Mouse (Mus musculus): ENCODE data around the gene Spg7. TPM values are rescaled to one million over a fixed set of nuclear protein-coding genes. Genes with fewer than 3 reads are reported as not detected.

Spg7 gene
- polyA plus RNA-seq, 1 experiment from 2014 or later, result 47.7 TPM

- DNase-seq (ENCODE audit: low spot score), result peak; percentile 99
- under 1% methylated on average over 75 of the region's 84 CpGs for WGBS
- Histone ChIP-seq H3K4me3 (ENCODE audit: low read depth, low read length) (peak overlapping the region; percentile 83), H3K4me2 (ENCODE audit: low read depth) (peak overlapping the region; percentile 51), H3K9me3 (ENCODE audit: control insufficient read depth, low read length) (no peaks in the 10 kb centered on the region), H3K27me3 (ENCODE audit: control insufficient read depth, insufficient read depth, low read length) (no peaks in the 10 kb centered on the region), H3K9ac (ENCODE audit: low read length) (peak overlapping the region; percentile 89), H3K36me3 (ENCODE audit: control insufficient read depth, insufficient read depth, low read length) (no peaks in the 10 kb centered on the region; the same call in 1 of the 2 replicates), H3K4me1 (ENCODE audit: control insufficient read depth, insufficient read depth, low read length) (peaks cover 11% of the 10 kb centered on the region; the same call in 1 of the 2 replicates), H3K27ac (ENCODE audit: low read depth, low read length) (peak overlapping the region; percentile 81)
- ATAC-seq (ENCODE audit: insufficient read depth, low FRiP score, low TSS enrichment), result peak; percentile 96
Measured at GRCm38 (mm10) chr8:123065214-123066100, 2.7 kb downstream of the Spg7 start.

- Histone ChIP-seq H3K4me3 (ENCODE audit: low read depth, low read length) (peak overlapping the region; percentile 83), H3K9me3 (ENCODE audit: control insufficient read depth, low read length) (no peaks in the 10 kb centered on the region), H3K9ac (ENCODE audit: low read length) (peak overlapping the region; percentile 89), H3K27me3 (ENCODE audit: control insufficient read depth, insufficient read depth, low read length) (no peaks in the 10 kb centered on the region), H3K27ac (ENCODE audit: low read depth, low read length) (peak overlapping the region; percentile 81; the same call in 1 of the 2 replicates), H3K4me1 (ENCODE audit: control insufficient read depth, insufficient read depth, low read length) (peaks cover 11% of the 10 kb centered on the region; the same call in 1 of the 2 replicates), H3K36me3 (ENCODE audit: control insufficient read depth, insufficient read depth, low read length) (peaks cover 3% of the 10 kb centered on the region), H3K4me2 (ENCODE audit: low read depth) (peak overlapping the region; percentile 51)
- DNase-seq (ENCODE audit: low spot score) (no peak), ATAC-seq (ENCODE audit: insufficient read depth, low FRiP score, low TSS enrichment) (no peak)
- WGBS, result 46% methylated on average over 7 of the region's 7 CpGs
Measured at GRCm38 (mm10) chr8:123066101-123066683, 3.5 kb downstream of the Spg7 start.

DNA sequence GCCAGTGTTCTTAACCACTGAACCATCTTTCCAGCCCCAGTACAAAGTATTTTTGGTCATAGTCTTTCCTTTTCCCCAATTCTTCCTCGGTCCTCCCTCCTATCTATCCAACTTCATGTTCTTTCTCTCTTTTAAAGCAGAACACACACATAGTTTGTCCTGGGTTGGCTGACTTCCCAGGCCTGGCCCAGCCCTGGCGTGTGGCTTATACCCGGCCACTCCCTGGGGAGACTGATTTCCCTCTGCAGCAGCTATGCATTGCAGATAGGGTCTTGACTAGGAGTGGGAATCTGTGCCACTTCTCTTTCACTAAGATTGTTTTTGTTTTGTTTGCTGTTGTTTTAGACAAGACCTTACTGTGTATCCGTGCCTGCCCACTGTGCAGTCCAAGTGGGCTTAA is 8.4 kb downstream of the Spg7 start:
- DNase-seq (ENCODE audit: low spot score) (no peak), ATAC-seq (ENCODE audit: insufficient read depth, low FRiP score, low TSS enrichment) (no peak)
- Histone ChIP-seq H3K27me3 (ENCODE audit: control insufficient read depth, insufficient read depth, low read length) (no peaks in the 10 kb centered on the region), H3K4me1 (ENCODE audit: control insufficient read depth, insufficient read depth, low read length) (peaks cover 3% of the 10 kb centered on the region; the same call in 1 of the 2 replicates), H3K9me3 (ENCODE audit: control insufficient read depth, low read length) (no peaks in the 10 kb centered on the region), H3K27ac (ENCODE audit: low read depth, low read length) (no peak overlapping the region), H3K9ac (ENCODE audit: low read length) (no peak overlapping the region), H3K36me3 (ENCODE audit: control insufficient read depth, insufficient read depth, low read length) (peaks cover 5% of the 10 kb centered on the region), H3K4me3 (ENCODE audit: low read depth, low read length) (no peak overlapping the region), H3K4me2 (ENCODE audit: low read depth) (no peak overlapping the region)
- WGBS, result 90% methylated on average over 4 of the region's 4 CpGs

DNA sequence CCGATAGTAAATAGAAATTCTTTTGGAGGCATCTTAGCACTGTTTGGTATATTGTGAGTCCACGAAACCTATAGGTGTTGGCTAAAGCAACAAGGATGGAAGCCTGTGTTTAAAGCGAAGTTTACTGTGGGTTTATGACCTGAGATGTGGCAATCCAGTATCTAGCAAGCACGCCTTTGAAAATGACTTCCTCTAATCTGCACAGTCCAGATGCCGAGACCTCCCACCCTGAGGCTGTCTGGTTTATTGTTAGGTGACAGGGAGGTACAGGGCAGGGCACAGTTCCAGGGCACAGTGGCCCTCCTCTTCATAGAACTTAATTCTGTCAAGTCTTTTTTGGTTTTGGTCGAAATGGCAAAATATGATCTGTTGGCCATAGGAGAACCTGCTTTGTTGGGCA is 14.5 kb downstream of the Spg7 start:
- H3K27ac ChIP-seq (ENCODE audit: low read depth, low read length), result no peak overlapping the region
- no peak overlapping the region for H3K4me3 ChIP-seq (ENCODE audit: low read depth, low read length)
- DNase-seq (ENCODE audit: low spot score), result no peak
- ATAC-seq (ENCODE audit: insufficient read depth, low FRiP score, low TSS enrichment), result no peak
- peaks cover 10% of the 10 kb centered on the region for H3K36me3 ChIP-seq (ENCODE audit: control insufficient read depth, insufficient read depth, low read length)
- no peak overlapping the region for H3K9ac ChIP-seq (ENCODE audit: low read length)
- no peaks in the 10 kb centered on the region for H3K27me3 ChIP-seq (ENCODE audit: control insufficient read depth, insufficient read depth, low read length)
- no peak overlapping the region for H3K4me2 ChIP-seq (ENCODE audit: low read depth)
- 89% methylated on average over 6 of the region's 6 CpGs for WGBS
- no peaks in the 10 kb centered on the region for H3K4me1 ChIP-seq (ENCODE audit: control insufficient read depth, insufficient read depth, low read length)
- no peaks in the 10 kb centered on the region for H3K9me3 ChIP-seq (ENCODE audit: control insufficient read depth, low read length)

DNA sequence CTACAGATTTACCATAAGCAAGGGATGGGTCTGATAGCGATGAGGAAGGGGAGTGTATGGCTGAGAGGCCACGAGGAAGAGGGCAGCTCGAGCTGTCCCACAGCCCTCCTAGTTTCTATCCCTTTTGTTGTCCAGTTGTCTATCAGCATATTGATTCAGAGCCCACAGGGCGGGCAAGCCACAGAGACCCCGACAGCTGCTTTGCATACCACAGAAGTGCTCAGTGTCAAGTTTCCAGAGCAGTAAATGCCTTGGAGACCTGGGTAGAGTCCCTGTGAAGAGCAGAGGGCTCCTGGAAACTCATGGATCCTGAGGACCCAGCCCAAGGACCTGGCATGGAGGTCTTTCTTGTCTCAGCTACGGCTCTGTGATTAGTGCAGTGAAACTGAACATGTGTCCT is 20.3 kb downstream of the Spg7 start:
- no peaks in the 10 kb centered on the region for H3K4me1 ChIP-seq (ENCODE audit: control insufficient read depth, insufficient read depth, low read length)
- no peak overlapping the region for H3K27ac ChIP-seq (ENCODE audit: low read depth, low read length)
- no peak overlapping the region for H3K9ac ChIP-seq (ENCODE audit: low read length)
- ATAC-seq (ENCODE audit: insufficient read depth, low FRiP score, low TSS enrichment) (no peak), DNase-seq (ENCODE audit: low spot score) (no peak)
- no peaks in the 10 kb centered on the region for H3K27me3 ChIP-seq (ENCODE audit: control insufficient read depth, insufficient read depth, low read length)
- no peak overlapping the region for H3K4me2 ChIP-seq (ENCODE audit: low read depth)
- no peaks in the 10 kb centered on the region for H3K9me3 ChIP-seq (ENCODE audit: control insufficient read depth, low read length)
- H3K36me3 ChIP-seq (ENCODE audit: control insufficient read depth, insufficient read depth, low read length), result peaks cover 17% of the 10 kb centered on the region
- 85% methylated on average over 6 of the region's 6 CpGs for WGBS
- H3K4me3 ChIP-seq (ENCODE audit: low read depth, low read length), result no peak overlapping the region

GRCm38 (mm10) chr8:123083610-123084009 is 20.9 kb downstream of the Spg7 start:
- Histone ChIP-seq H3K9ac (ENCODE audit: low read length) (no peak overlapping the region), H3K9me3 (ENCODE audit: control insufficient read depth, low read length) (no peaks in the 10 kb centered on the region), H3K36me3 (ENCODE audit: control insufficient read depth, insufficient read depth, low read length) (peaks cover 15% of the 10 kb centered on the region), H3K4me2 (ENCODE audit: low read depth) (no peak overlapping the region), H3K27me3 (ENCODE audit: control insufficient read depth, insufficient read depth, low read length) (no peaks in the 10 kb centered on the region), H3K4me1 (ENCODE audit: control insufficient read depth, insufficient read depth, low read length) (no peaks in the 10 kb centered on the region), H3K27ac (ENCODE audit: low read depth, low read length) (no peak overlapping the region), H3K4me3 (ENCODE audit: low read depth, low read length) (no peak overlapping the region)
- 93% methylated on average over 12 of the region's 12 CpGs for WGBS
- no peak for DNase-seq (ENCODE audit: low spot score)
- ATAC-seq (ENCODE audit: insufficient read depth, low FRiP score, low TSS enrichment), result no peak

DNA sequence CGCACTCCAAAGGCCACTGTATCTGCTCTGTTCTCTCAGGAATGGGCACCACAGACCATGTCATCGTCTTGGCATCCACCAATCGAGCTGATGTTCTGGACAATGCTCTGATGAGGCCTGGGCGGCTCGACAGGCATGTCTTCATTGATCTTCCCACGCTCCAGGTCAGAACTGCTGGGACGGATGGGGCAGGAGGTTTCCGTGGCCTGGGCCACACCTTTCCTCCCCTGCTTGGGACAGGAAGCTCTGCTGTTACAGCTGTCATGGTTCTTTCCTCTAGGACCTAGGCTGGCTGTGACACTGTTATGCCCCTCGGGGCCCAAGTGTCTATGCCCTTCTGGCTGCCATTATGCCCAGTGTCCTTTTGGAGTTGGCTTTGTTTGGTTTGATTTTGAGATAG is 24.5 kb downstream of the Spg7 start:
- whole genome bisulfite sequencing, result 92% methylated on average over 9 of the region's 9 CpGs
- no peak overlapping the region for H3K4me2 ChIP-seq (ENCODE audit: low read depth)
- H3K27ac ChIP-seq (ENCODE audit: low read depth, low read length), result no peak overlapping the region
- no peaks in the 10 kb centered on the region for H3K9me3 ChIP-seq (ENCODE audit: control insufficient read depth, low read length)
- H3K36me3 ChIP-seq (ENCODE audit: control insufficient read depth, insufficient read depth, low read length), result peaks cover 23% of the 10 kb centered on the region
- DNase-seq (ENCODE audit: low spot score) (no peak), ATAC-seq (ENCODE audit: insufficient read depth, low FRiP score, low TSS enrichment) (no peak)
- no peaks in the 10 kb centered on the region for H3K27me3 ChIP-seq (ENCODE audit: control insufficient read depth, insufficient read depth, low read length)
- H3K4me1 ChIP-seq (ENCODE audit: control insufficient read depth, insufficient read depth, low read length), result no peaks in the 10 kb centered on the region
- no peak overlapping the region for H3K9ac ChIP-seq (ENCODE audit: low read length)
- H3K4me3 ChIP-seq (ENCODE audit: low read depth, low read length), result no peak overlapping the region

GRCm38 (mm10) chr8:123097216-123097615 is 34.5 kb downstream of the Spg7 start:
- Histone ChIP-seq H3K27ac (ENCODE audit: low read depth, low read length) (no peak overlapping the region), H3K27me3 (ENCODE audit: control insufficient read depth, insufficient read depth, low read length) (no peaks in the 10 kb centered on the region), H3K4me2 (ENCODE audit: low read depth) (no peak overlapping the region), H3K4me1 (ENCODE audit: control insufficient read depth, insufficient read depth, low read length) (0 out of 2 replicates have a peak, but pooled peaks cover 2% of the 10 kb centered on the region), H3K4me3 (ENCODE audit: low read depth, low read length) (no peak overlapping the region), H3K9ac (ENCODE audit: low read length) (no peak overlapping the region), H3K36me3 (ENCODE audit: control insufficient read depth, insufficient read depth, low read length) (peaks cover 8% of the 10 kb centered on the region), H3K9me3 (ENCODE audit: control insufficient read depth, low read length) (no peaks in the 10 kb centered on the region)
- 92% methylated on average over 11 of the region's 11 CpGs for whole genome bisulfite sequencing
- ATAC-seq (ENCODE audit: insufficient read depth, low FRiP score, low TSS enrichment) (no peak), DNase-seq (ENCODE audit: low spot score) (no peak)
